Mouse (Mus musculus) hindbrain, embryonic 14.5 days (tissue): Measurements from ENCODE around the gene Spsb2. TPM values are rescaled to one million over a fixed set of nuclear protein-coding genes. Genes with fewer than 3 reads are reported as not detected.

ENCODE experiments used
- ATAC-seq: fragments of 200-750 bp; cut with Nextera tagmentation; 2 replicates; pipeline ENCODE4 v1.8.0; 2017; ENCODE audit warnings: moderate number of reproducible peaks, mild to moderate bottlenecking, moderate TSS enrichment, moderate library complexity; ENCODE audit not compliant: low FRiP score
- DNase-seq: peaks from one replicate; pipeline ENCODE4 v3.0.0-alpha.2; 2015; ENCODE audit warnings: low spot score
- H3K27ac ChIP-seq: fragments of 300-500 bp; sonication (generic); 2 replicates; pipeline ENCODE4 v1.5.1; 2014; ENCODE audit warnings: mild to moderate bottlenecking, moderate library complexity
- H3K27me3 ChIP-seq: fragments of 300-500 bp; sonication (generic); 2 replicates; pipeline ENCODE4 v1.6.1; 2014; ENCODE audit warnings: mild to moderate bottlenecking, low read length, mixed read lengths; ENCODE audit not compliant: control insufficient read depth, insufficient read depth
- H3K36me3 ChIP-seq: fragments of 300-500 bp; sonication (generic); replicated peaks from 2 replicates; pipeline ENCODE4 v1.6.1; 2014; ENCODE audit not compliant: control insufficient read depth, insufficient read depth
- H3K4me1 ChIP-seq: fragments of 300-500 bp; sonication (generic); replicated peaks from 2 replicates; pipeline ENCODE4 v1.6.1; 2014; ENCODE audit warnings: antibody characterized with exemption, low read length, mixed read lengths; ENCODE audit not compliant: control insufficient read depth, insufficient read depth
- H3K4me2 ChIP-seq: fragments of 300-500 bp; sonication (generic); replicated peaks from 2 replicates; pipeline ENCODE4 v1.6.1; 2014; ENCODE audit warnings: mild to moderate bottlenecking, moderate library complexity
- H3K4me3 ChIP-seq: fragments of 300-500 bp; sonication (generic); replicated peaks from 2 replicates; pipeline ENCODE4 v1.5.1; 2014; ENCODE audit warnings: mild to moderate bottlenecking, low read length
- H3K9ac ChIP-seq: fragments of 300-500 bp; sonication (generic); 2 replicates; pipeline ENCODE4 v1.6.1; 2014
- H3K9me3 ChIP-seq: fragments of 300-500 bp; sonication (generic); 2 replicates; pipeline ENCODE4 v1.6.1; 2016; ENCODE audit warnings: low read length; ENCODE audit not compliant: control insufficient read depth
- WGBS: fragments of 180-500 bp; shearing (Covaris S2); extraction: QIAGEN DNeasy Blood & Tissue Kit; methylation state at CpG from one replicate; pipeline ENCODE4 v1.1.7; 2014; 5-methylcytosine and 5-hydroxymethylcytosine counted together
- polyA plus RNA-seq: library from polyadenylated mRNA; unstranded; fragments of >200 nt; fragmentation: Nextera tagmentation; extraction: Ambion mirVana; gene quantifications from 2 replicates; pipeline ENCODE4 v1.2.1, GENCODE M21; 2014

The Spsb2 gene
- polyA plus RNA-seq, 1 experiment from 2014 or later: 6.6 TPM

DNA sequence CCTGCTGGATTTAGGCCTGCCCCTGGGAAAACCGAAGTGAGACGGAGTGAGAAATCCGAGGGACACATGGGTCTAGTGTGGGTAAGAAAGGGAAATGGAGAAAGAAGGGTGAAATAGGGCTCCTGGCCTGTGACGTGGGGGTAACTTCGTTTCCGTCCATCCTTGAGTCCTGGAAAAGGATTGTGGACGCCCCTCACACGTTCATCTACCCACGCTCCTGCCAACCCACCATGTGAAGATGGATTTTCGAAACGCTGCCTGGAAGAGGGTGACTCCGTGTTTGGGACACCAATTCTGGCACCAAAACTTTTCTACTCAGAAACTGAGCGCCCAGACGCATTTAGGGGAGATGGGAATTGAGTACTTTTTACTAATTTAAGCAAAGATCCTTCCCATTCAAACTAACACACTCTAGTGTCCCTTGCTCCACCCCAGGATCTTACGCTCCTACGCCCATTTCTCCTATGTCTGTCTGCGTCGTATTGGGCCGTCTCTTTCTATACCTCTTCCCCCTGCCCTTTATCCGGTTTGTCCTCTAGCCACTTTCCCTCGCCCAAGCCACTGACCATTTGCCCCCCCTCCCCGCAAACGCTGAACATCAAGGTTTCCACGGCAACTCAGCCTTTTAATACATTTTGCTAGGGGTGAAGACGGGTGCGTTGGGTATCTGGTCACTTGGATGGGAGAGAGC is 49.5 kb downstream of the Spsb2 start:
- Histone ChIP-seq H3K9me3 (no peaks in the 10 kb centered on the region), H3K4me1 (peaks cover 45% of the 10 kb centered on the region), H3K9ac (peak overlapping the region; percentile 96), H3K27ac (peak overlapping the region; percentile 98), H3K27me3 (no peaks in the 10 kb centered on the region), H3K36me3 (peaks cover 24% of the 10 kb centered on the region), H3K4me3 (peak overlapping the region; percentile 71), H3K4me2 (peak overlapping the region; percentile 83)
- ATAC-seq: no peak
- whole genome bisulfite sequencing: 17% methylated on average over 26 of the region's 26 CpGs
- no peak for DNase-seq

DNA sequence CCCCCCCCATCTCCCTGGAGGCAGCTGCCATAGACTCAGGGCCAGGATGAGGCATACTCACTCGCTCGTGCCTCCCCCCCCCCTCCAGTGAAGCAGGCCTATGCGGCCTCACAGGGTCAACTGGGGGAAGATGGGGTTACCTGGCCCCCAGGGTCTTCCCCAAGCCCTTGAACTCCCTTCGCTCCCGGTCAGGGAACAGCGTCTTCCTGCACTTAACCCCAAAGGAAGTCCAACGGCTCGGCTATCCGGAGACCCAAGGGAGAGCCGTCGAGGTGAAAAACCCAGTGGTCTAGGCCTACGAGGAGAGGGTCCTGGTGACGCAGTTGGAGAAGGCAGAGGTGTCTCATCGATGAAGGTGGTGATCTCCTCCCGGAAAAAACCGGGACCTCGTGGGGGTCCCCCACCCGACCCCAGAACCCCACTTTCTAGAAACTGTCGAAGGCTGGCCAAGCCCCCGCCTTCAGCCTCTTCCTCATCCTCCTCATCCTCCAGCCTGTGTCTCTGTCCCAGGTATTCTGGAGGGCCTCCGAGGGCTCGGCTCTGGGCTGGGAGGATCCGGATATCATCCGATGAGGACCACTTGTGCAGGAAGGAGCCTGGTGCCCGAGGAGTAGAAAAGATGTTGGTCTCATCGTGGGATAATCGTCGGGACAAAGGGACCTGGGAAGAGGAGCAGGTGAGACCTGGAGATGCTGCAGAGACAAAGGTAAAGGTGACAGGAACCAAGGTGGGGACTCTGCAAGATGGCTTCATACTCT is 50.3 kb downstream of the Spsb2 start:
- H3K27me3 ChIP-seq: no peaks in the 10 kb centered on the region
- peaks cover 19% of the 10 kb centered on the region for H3K36me3 ChIP-seq
- no peak for ATAC-seq
- H3K27ac ChIP-seq: no peak overlapping the region
- DNase-seq: no peak
- no peaks in the 10 kb centered on the region for H3K9me3 ChIP-seq
- peak overlapping the region; percentile 83 for H3K4me2 ChIP-seq
- peaks cover 45% of the 10 kb centered on the region for H3K4me1 ChIP-seq
- WGBS: 73% methylated on average over 28 of the region's 28 CpGs
- H3K4me3 ChIP-seq: no peak overlapping the region
- 0 out of 2 replicates have a peak overlapping the region, but pooled peaks have one; percentile 96 for H3K9ac ChIP-seq

DNA sequence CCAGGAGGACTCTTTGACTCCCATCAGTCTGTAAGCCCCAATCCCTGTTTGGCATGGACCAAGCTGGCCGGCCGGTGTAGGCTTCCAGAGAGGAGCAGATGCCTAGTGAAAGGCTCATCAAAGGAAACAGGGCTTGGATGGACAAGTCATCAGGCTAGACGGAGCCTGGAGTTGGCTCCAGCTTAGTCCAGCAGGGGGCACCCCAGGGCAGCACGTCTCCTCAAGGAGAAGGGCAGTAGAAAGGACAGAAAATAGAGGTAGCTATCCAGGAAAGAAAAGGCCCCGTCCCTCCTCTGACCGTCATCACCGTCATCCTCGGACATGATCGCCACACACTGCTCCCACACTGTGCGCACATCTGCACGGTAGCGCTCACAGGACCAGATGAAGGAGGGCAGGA is 51.3 kb downstream of the Spsb2 start:
- Histone ChIP-seq H3K9me3 (no peaks in the 10 kb centered on the region), H3K36me3 (peaks cover 13% of the 10 kb centered on the region), H3K27me3 (no peaks in the 10 kb centered on the region), H3K27ac (peak overlapping the region; percentile 55), H3K9ac (peak overlapping the region; percentile 37), H3K4me3 (0 out of 2 replicates have a peak overlapping the region, but pooled peaks have one; percentile 0), H3K4me2 (peak overlapping the region; percentile 32), H3K4me1 (peaks cover 52% of the 10 kb centered on the region)
- peak; percentile 84 for DNase-seq
- no peak for ATAC-seq
- WGBS: 7% methylated on average over 12 of the region's 12 CpGs

Other genes with a start within 250 kb of the Spsb2 start
- gene C1rb, start 238.4 kb upstream of the Spsb2 start, polyA plus RNA-seq: not detected in 2 replicates
- 0.07 TPM in 1 of 2 replicates, not detected in the other for gene C1s2, start 172.6 kb upstream of the Spsb2 start, polyA plus RNA-seq
- gene Lpcat3, start 145.6 kb upstream of the Spsb2 start, polyA plus RNA-seq: 42.4 and 42.9 TPM in 2 replicates
- 91.4 and 94.1 TPM in 2 replicates for gene Emg1, start 96.5 kb upstream of the Spsb2 start, polyA plus RNA-seq
- gene Phb2, start 96.3 kb upstream of the Spsb2 start, polyA plus RNA-seq: 241 and 242 TPM in 2 replicates
- gene Ptpn6, start 69.9 kb upstream of the Spsb2 start, polyA plus RNA-seq: 3.5 and 4.3 TPM in 2 replicates
- gene Grcc10, start 67.3 kb upstream of the Spsb2 start, polyA plus RNA-seq: 616 and 701 TPM in 2 replicates
- gene Gm45234, start 52.6 kb upstream of the Spsb2 start, polyA plus RNA-seq: not detected in 2 replicates
- gene Atn1, start 52.1 kb upstream of the Spsb2 start, polyA plus RNA-seq: 25.9 and 26.0 TPM in 2 replicates
- gene Eno2, start 39.0 kb upstream of the Spsb2 start, polyA plus RNA-seq: 142 and 174 TPM in 2 replicates
- 3.7 and 6.4 TPM in 2 replicates for gene Lrrc23, start 28.9 kb upstream of the Spsb2 start, polyA plus RNA-seq
- 413 and 474 TPM in 2 replicates for gene Tpi1, start 5.6 kb downstream of the Spsb2 start, polyA plus RNA-seq
- 180 and 182 TPM in 2 replicates for gene Usp5, start 20.8 kb downstream of the Spsb2 start, polyA plus RNA-seq
- gene Cdca3, start 20.9 kb downstream of the Spsb2 start, polyA plus RNA-seq: 29.3 and 36.2 TPM in 2 replicates
- 0.21 and 1.2 TPM in 2 replicates for gene Gnb3, start 31.6 kb downstream of the Spsb2 start, polyA plus RNA-seq
- gene P3h3, start 49.1 kb downstream of the Spsb2 start, polyA plus RNA-seq: 13.3 and 17.6 TPM in 2 replicates
- gene Gpr162, start 55.3 kb downstream of the Spsb2 start, polyA plus RNA-seq: 16.6 and 17.6 TPM in 2 replicates
- 0.27 and 0.35 TPM in 2 replicates for gene Cd4, start 79.6 kb downstream of the Spsb2 start, polyA plus RNA-seq
- 2.1 and 2.8 TPM in 2 replicates for gene Lag3, start 103.0 kb downstream of the Spsb2 start, polyA plus RNA-seq
- gene Ptms, start 111.4 kb downstream of the Spsb2 start, polyA plus RNA-seq: 674 and 707 TPM in 2 replicates
- 577 and 614 TPM in 2 replicates for gene Mlf2, start 122.7 kb downstream of the Spsb2 start, polyA plus RNA-seq
- 92.4 and 93.1 TPM in 2 replicates for gene Cops7a, start 156.9 kb downstream of the Spsb2 start, polyA plus RNA-seq
- gene Pianp, start 188.0 kb downstream of the Spsb2 start, polyA plus RNA-seq: 47.8 and 53.8 TPM in 2 replicates
- 12.0 and 14.6 TPM in 2 replicates for gene Zfp384, start 200.5 kb downstream of the Spsb2 start, polyA plus RNA-seq
- 112 and 113 TPM in 2 replicates for gene Ing4, start 231.1 kb downstream of the Spsb2 start, polyA plus RNA-seq
- 17.1 and 18.7 TPM in 2 replicates for gene Acrbp, start 241.0 kb downstream of the Spsb2 start, polyA plus RNA-seq